Mouse (Mus musculus) adrenal gland, postnatal 25 days (tissue): Measurements from ENCODE around the gene Slc47a2. TPM values are rescaled to one million over a fixed set of nuclear protein-coding genes. Genes with fewer than 3 reads are reported as not detected.

Experiments used
- DNase-seq: peaks from one replicate; pipeline ENCODE4 v3.0.0; 2021; ENCODE audit warnings: mixed read lengths
- long read RNA-seq: library from polyadenylated mRNA; stranded (forward); transcript quantifications from one replicate; pipeline ENCODE4 v2.0.0, GENCODE M21; 2021
- total RNA-seq: library from RNA; stranded (reverse); gene quantifications from 2 replicates; pipeline ENCODE4 v1.2.3, GENCODE M21; 2021

Gene Slc47a2
- total RNA-seq = not detected in 2 replicates
- long read RNA-seq, partial matches to known transcripts = 0 of 3 reads
- long read RNA-seq, other reads (novel, unspliced or antisense) = 3 of 3 reads

DNA sequence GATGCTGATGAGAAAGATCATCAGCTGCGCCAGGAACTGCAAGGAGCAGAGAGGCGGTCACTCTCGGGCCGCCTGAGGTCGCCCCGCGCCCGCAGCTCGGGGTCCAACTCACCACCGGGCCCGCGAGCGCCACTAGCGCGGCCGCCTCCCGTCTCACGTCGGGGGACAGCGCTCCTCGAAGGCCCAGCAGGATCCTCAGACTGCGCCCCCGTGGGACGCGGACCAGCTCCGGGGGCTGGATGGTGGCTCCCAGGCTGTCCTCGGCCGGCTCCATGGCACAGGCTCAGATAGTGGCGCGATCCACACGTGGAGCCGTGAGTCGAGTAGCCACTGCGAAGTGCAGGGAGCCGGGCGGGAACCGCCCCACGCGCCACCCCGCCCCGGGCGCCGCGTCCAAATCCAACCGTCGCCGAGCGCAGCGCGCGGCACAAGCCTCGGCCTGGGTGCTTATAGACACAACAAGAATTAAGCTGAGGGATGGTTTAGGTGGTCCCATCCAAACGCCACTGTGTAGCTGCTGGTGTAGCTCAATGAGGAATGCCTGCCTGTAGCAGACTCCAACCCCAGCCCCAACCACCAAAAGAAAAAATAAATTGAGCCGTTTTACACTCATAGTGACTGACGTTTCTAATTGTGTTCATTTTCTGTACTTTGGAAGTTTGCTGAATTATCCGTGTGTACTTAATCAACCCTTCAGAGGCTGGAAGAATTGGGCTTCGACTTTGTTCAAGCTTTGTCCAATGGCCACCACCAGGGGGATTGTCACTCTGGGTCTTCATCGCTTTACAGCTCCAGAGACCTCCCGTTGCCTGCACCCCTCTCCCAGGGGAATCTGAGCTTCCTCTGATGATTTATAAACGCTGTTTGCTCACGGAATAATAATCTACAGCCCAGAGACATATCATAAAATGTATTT, at the start of gene Slc47a2:
Gene Slc47a2, minus strand, starts transcription at position 356 of the 916 bp plus-strand sequence.
- peak; percentile 23 for DNase-seq

DNA sequence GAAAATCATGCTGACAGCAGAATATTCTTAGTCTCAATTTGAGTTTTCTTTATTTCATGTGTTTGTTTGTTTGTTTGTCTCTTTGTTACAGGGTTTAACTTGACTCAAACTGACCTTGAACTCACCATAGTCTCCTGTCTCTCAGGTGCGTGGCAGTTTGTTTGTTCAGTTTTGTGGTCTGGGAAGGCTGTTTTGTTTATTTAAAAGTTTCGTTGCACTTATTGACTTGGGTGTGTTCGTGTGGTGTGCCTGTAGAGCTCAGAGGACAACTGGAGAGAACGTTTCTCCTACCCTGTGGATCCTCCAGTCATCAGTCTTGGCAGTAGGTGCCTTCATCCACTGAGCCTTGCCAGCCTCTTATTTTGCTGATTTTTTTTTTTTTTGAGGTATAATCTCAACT, 46.3 kb upstream of the Slc47a2 start:
- DNase-seq = no peak

DNA sequence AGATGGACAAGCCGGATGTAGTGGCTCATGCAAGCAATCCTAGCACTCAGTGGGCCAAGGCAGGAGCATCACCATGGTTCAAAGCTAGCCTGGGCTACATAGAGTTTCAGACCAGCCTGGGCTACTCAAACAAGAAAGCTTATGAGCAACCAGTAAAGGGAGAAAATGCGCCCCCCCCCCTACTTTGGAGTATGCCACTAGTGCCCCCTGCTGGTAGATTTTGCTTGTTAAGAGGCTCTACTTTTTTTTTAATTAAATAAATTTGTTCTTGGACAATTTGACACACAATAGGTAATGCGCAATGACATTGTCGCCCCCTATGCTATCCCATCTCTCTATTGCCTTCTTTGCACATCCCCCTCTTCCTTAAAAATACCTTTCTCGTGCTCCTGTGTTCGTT, 45.4 kb upstream of the Slc47a2 start:
- peak; percentile 17 for DNase-seq

DNA sequence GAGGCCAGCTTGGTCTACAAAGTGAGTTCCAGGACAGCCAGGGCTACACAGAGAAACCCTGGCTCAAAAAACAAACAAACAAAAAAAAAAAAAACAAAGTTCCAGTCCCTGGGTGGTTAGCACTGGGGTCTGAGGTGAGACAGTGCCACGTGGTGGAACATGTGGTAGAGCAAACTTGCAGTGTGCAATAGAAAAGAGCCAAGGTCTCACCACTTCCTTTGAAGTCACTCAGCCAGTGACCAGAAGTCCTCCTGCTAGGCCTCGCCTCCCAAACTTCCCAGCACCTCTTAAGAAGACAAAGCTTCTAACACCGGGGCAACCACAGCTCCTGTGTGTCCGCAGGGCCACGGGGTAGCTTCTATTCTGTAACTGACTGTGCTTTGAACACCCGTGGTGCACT, 44.6 kb upstream of the Slc47a2 start:
- no peak for DNase-seq

DNA sequence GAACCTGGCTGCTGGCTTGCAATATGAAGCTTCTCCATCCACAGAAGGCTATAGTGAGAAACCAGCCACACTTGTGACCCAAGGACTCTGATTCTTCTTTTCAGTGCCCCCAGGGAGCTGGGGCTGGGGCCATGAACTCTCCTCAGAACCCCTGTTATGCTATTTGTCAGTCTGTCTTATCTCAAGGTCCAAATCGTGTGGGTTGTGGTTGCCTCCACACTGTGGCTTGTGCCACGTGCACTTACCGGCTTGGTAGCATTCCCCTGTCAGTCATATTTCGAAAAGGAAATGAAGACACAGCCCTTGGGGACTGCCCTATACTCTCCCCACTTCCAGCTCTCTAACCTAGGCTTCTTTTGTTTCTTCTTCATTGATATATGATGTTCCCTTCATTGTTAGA, 43.1 kb upstream of the Slc47a2 start:
- no peak for DNase-seq

DNA sequence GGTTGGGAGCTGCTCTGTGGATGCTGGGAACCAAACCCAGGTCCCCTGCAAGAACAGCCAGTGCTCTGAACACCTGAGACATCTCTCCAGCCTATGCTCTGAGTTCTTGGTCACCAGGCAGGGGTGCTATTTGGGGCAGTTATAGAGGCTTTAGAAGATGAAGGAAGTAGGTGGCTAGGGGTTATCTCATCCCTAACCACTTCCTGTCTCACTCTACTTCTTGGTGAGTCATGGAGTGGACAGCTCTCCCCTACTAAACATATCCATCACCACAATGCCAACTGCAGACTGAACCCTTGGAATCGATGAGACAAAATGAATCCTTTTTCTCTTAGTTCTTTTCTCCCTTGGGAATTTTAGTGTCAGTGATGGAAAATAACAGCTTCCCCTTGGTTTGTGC, 38.6 kb upstream of the Slc47a2 start:
- DNase-seq = no peak

DNA sequence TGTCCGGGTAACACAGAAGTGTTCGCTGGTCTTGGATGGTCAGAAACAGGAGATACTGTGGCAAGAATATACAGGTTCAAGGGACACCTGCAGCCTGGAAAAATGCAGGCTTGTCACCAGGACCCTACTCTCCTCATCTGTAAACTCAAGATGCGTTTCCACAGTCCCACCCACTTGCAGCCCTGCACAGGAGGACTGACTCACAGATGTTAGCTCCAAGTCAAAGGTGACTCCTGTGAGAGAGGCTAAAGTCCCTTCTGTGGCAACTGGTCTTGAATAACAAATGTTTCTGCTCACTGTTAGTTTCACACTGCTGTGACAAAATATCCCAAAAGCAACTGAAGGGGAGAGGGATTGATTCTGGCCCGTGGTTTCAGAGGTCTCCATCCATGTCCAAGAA, 36.0 kb upstream of the Slc47a2 start:
- DNase-seq = no peak

DNA sequence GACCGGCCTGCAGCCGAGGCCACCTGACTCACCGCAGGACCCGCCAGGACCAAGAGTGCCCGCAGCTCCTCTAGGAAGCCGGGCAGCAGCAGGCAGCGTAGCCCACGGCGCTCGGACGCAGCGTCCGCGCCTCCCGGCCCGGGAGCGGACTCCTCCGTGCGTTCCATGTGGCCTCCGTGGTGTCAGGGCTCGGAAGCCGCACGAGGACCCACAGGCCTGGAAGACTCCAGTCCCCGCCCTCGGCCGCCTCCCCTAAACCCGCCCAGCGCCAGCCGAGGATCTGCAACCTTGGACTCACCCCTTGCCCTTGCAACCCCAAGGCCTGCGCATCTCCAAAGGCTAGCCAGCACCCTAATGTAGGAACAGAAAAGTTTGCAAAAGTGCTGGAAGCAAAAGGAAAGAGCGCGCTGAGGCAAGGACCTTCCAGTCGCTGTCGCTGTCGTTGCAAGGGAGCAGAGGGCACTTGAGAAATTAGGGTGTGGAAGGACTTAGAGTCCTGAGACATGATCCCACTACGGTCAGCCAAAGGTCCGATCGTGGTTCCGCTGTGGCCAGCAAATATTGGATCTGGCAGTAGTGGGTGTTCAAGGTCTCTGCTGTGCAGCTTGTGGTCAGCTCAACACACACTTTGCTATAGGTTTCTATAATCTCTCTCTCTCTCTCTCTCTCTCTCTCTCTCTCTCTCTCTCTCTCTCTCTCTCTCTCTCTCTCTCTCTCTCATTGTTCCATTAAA, 35.4 kb upstream of the Slc47a2 start, which contains the start of gene Slc47a1:
Gene Slc47a1, minus strand, starts transcription at position 465 of the 733 bp plus-strand sequence.
- DNase-seq = peak; percentile 57

DNA sequence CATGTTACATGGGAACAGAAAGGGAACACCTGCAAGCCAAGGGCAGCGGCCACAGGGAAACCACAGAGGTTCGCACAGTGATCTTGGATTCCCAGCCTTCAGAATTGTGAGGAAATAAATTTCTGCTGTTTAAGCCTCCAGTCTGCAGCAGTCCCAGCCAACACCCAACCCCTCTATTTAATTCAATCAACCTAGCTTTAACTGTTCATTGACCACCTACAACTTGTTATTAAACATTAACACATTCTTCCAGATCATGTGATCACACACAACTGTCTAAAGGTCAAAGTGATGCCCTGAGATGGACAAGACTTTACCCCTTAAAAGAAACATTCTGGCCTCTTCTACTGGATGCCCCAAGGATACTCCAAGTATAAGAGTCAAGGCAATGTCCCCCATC, 26.0 kb upstream of the Slc47a2 start:
- DNase-seq = no peak

DNA sequence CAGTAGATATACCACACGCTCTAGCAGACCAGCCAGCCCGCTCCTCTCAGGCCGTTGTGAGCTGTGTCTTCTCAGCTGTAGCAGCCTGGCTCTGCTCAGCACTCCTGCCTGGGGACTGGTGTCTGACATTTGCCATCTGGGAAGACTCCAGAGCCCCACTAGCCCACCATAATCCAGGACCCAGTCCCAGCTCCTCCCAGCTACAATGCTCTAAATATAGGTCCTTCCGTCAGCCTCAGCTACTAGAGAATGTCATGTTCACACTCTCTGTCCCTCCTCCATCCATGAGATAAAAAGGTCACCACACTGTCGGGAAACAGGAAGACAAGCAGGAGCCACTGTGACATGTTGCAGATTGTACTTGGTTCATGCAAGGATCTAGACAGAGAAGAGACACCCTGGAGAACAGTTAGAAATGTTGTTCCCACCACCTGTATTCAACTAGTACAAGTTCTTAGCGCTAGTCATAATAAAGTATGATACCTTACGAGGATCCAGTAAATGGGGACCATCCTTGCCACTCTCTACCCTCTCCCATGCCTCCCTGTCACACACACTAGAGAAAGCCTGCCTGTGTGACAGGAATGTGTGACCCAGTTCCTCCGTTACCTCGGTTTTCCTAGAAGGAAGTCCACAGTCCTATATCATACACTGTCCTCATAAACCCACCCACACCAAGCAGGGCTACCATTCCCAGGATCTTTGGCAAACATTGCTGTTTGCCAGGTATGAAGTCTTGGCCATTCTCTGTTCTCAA, 24.0 kb upstream of the Slc47a2 start:
- DNase-seq = no peak

DNA sequence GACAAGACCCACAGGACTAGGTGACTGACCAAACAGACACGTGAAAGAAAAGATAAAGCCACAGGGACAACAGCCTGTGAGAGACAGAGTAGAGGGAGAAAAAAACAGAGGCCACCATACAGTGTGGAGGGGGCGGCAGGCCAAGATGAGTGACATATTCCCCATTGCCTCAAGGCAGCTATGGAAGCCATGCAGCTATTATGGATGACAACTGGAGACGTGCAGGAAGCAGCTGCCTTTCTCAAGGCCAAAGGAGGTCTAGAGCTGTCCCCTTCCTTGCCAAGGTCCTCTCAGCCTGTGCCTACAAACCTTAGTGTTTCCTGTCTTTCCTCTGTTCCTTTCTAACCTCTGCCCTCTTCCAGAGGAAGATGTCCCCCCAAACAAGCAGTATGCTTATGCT, 23.3 kb upstream of the Slc47a2 start:
- no peak for DNase-seq

DNA sequence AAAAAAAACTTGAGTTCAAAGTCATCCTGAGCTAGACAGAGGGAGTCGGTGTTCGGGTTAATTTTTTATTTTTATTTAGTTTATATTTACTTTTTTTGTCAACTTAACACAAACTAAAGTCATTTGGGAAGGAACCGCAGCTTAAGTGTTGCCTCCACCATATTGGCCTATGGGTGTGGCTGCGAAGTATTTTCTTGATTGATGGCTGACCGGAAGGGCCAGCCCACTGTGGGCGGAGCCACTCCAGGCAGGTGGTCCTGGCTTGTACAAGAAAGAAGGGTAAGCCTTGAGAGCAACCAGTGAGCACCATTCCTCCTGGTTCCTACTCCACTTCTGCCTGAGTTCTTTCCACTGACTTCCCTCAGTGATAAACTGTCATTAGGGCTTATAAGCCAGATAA, 21.4 kb upstream of the Slc47a2 start:
- DNase-seq = no peak

DNA sequence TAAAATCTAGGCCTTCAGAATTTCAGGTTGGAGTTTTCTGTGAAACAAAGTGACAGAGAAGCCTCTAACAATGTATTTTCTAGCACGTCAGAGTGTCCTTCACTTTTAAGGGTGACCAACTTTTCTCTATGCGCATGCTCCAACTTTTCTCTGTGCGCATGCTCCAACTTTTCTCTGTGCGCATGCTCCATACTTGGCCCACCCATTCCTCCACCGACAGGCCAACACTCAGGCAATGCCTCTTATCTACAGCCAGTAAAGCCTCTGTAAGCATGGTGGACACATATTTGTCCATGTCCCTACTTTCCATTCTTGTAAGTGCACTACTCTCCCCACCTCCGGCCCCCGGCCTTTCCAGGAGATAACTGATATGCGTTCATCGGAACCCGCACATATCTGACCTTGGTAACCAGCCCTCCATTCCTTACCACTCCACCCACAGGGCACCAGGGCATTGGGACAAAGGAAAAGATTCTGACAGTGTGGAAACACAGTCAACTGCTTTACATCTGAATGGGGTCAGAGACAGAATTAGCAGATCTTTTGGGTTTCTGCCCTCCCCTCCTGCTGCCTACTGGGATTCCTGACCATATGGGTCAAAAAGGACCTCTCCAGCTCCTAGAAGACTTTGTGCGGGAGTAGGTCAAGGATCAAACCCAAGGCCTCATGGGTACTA, 19.0 kb upstream of the Slc47a2 start:
- DNase-seq = no peak

DNA sequence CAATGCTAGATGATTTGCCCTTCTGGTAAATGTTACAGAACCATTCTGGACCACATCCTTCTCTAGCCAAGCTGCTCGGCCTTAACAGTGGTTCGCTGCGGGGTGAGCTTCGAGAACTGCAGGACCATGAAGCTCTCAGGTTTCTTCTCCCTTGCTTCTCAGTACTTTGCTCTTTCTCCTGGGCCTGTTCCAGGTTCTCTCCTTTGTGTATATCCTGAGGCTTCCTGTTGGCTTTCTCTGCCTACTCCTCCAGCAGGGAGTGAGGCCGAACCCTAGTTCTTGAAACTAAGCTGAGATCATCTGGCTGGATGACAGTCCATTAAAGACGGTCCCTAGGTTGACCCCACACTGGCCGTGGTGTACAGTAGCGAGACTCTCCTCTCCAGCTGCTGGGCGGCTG, 13.9 kb upstream of the Slc47a2 start:
- no peak for DNase-seq

DNA sequence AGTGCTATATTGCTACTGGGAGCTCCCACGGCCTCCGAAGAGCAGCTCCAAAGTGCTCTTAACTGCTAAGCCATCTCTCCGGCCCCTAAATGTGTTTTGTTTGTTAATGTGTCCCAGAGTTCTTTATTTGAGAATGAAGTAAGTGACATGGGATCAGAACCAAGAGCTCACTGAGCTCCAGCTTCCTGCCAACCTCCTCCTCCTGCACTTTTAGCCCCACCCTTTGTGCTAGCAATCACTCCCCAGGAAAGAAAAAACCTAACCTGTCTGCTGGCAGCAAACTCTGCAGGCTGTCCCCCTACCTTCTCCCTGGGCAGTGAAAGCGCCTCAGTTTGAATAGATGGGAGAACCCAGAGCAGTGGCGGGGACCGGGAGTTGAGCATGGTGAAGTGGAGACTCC, 13.5 kb upstream of the Slc47a2 start:
- no peak for DNase-seq

DNA sequence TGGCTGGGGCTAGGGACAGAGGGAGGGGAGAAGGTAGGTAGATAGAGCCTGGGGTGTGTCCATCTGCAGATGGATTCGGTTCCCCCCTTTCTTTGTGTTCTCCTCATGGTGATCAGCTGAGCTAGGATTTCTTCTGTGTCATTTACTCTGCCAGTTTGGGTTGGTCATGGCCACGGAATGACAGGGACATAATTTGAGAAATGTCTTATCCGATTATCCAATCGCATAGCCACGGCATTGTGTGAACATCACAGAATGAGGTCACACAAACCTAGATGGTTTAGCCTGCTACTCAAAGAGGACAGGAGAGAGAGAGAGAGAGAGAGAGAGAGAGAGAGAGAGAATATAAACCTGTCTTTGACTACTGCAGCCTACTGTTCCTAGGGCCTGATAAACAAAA, 12.7 kb upstream of the Slc47a2 start:
- DNase-seq = no peak

DNA sequence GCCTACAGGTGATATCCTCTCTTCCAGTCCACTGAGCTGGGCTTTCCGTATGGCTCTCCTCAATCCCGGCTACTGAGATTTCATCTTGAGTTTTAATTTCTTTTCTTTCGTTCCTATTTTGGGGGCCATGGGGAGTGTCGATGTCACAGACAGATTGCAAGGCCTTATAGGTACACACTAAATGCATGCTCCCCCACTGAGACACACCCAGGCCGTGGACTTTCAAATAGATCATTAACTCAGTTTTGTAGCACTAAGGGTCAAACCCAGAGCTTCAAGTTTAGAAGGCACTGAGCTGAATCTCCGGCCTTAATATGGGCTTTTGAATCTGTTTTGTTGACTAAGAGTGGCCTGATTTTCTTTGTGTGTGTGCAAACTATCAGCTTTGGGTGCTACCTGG, 11.7 kb upstream of the Slc47a2 start:
- no peak for DNase-seq

DNA sequence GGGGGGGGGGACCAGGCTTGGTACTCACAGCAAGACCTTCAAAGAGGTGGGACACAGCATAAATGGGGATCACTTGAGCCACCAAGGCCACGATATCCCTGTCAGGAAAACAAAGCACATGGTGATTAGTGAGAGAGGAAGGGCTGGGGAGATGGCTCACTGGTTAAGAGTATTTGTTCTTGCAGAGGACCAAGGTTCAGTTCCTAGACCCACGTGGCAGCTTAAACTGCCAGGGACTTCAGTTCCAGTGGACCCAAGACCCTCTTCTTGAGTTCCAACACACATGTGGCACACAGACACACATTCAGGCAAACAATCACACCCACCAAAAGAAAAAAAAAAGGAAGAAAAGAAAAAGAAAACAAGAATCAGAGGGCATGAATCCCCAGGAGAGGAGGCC, 10.4 kb upstream of the Slc47a2 start:
- no peak for DNase-seq

DNA sequence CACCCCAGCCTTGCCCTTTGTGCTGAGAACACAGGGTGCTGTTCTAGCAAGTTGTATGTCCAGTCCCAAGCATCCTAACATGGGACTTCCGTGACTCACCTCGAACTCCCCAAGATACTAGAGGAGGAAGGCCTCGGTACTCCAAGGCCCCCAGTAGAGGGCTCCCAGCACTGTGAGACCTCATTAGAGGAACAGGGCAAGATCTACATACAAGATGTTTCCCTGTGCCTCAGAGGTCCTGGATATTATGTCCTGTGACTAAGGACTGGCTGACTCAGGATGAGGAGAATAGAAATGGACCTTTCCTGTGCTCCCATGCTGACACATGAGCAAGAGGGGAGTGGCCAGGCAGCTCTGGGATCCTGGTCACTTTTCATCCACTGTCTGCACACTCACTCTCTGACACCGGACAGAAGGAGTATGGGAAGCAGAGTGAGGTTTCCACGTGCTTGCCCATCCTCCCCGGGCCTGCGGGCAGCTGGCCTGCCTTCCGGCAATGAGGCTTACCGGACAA, 9.5 kb upstream of the Slc47a2 start:
- DNase-seq = no peak

DNA sequence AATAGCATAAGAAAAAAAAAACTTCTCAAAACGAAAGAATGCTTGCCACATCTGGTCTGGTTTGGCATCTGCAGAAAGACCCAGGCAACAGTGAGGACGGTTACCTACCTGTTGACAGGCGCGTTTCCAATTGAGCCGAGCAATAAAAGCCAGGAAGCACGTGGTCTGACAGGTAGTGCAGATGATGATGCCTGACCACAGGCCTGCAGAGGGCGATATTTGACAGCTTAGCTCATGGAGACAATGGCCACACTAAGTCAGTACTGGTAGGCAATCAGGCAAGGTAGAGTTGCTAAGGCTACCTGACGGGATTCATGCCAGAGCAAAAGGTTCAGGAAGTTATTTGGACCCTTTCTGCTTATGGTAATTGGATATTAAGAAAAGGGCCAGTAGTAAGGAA, 6.7 kb upstream of the Slc47a2 start:
- DNase-seq = peak; percentile 64

DNA sequence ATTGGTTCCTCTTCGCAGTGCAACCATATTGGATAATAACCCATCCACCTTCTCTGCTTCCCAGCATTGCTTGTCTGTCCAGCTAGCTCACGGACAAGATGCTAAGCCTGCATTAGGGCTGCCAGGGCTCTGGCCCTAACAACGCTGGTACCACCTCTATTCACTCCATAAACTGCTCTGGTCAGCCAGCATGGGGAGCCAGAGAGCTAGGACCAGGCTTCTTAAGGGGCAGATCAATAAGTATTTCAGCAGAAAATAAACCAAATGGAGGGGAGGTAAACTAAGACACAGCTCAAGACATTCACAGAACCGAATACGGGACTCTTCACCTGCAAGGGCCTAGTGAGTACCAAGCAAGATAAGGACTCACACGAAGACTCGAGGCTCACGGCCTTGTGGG, 3.5 kb upstream of the Slc47a2 start:
- DNase-seq = no peak

DNA sequence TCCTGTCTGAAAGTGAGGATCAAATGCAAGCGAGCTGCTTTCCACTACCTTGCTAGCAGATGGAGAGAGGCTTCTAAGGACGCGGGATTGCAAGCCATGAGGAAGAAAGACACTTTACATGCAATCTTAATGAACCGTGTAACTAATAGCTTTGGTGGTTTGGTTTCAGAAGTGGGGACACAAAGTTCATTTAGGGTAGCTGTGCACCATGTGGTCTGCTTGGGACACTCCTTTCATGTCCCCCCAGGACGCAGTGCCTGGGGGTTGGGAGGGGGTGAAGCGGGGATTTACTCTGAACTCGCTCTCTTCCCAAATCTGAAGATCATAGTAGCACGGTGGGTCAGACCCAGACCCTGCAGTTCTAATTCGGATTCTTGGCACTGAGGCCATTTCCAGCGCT, 689 bp downstream of the Slc47a2 start:
- no peak for DNase-seq
